Mouse (Mus musculus) forelimb bud, embryonic 11.5 days (tissue): ENCODE measurements around the gene Esp8.
A peak's percentile ranks its signal among the peaks of the same experiment; 100 is the strongest.
"Not testable (repeated sequence)": the region's sequence is repeated elsewhere in the genome, so short reads cannot be mapped to it uniquely, and the experiment has no call there.

ENCODE experiments used
- DNase-seq: peaks from one replicate; pipeline ENCODE4 v3.0.0-alpha.2; 2012; ENCODE audit warnings: low read depth, low spot score

Gene Esp8

GRCm38 (mm10) chr17:40519818-40520217, at the start of gene Esp8:
Gene Esp8, plus strand, starts transcription at chr17:40520022.
- no peak for DNase-seq

GRCm38 (mm10) chr17:40483566-40483965, 36.3 kb upstream of the Esp8 start:
- not testable (repeated sequence) for DNase-seq

DNA sequence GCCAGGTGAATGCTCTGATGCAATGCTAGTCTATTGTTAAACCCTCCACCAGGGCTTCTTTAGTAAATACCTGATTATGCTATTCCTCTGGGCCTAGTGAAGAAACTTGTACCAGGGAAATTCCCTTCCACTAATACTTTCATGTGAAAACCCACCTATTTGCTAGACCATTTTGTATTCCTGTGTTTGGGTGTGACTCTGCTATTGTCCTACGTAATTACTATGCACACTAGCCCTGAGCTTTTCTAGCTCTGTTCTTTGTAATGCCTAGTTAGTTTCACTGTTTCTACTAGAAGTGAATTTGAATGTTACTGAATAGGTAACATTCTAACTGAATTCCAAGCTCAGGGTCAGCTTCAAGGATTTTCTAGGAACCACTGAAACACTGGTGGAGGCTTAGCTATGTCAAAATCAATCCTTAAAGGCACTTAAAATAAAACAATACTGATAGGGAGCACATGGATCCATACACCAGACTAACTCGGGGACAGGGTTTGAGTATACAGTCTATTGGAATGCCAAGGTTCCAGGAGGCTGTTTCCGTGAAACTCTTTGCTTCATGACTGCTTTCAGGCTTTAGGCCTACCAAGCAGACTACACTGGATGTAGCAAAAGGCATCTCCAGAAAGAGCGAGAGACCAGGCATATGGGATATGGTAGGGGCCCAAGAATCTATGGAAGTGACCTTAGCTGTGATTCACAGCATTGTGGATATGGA, 24.2 kb upstream of the Esp8 start:
- DNase-seq = not testable (repeated sequence)

DNA sequence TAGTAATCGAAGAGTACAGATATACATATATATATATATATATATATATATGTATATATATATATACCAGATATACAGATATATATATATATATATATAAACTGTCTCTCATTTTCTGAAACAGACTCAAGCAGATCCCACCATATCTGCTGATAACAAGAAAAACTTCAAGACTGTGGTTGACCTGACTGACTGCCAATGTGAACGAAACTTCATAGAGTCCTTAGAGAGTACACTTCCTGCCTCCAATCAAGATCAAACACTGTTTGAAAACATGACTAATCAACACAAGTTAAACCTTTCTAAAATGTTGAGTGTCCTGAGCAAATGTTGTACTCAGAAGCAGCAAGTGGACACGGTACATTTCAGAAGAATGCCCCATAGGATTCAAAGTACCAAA, 10.0 kb downstream of the Esp8 start:
- no peak for DNase-seq

DNA sequence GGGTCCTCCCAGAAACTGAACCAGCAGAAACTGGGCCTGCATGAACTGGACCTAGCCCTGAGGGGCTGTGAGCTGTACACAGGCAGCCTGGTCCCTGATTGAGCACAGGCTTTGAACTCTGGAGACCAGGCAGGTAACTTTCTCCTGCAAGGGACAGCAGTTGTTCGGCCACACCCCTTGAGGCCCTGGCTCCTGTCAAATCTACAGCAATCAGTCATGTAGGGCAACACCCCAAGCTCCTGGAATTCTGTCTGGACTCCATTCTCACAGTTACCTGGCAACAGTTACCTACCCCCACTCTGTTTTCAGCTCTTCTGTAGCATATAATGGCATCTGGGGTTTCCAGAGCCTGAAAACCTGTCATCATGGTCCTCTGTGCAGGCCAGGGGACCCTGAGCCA, 11.3 kb downstream of the Esp8 start:
- DNase-seq = no peak

GRCm38 (mm10) chr17:40547005-40547404, 27.2 kb downstream of the Esp8 start:
- DNase-seq = not testable (repeated sequence)

DNA sequence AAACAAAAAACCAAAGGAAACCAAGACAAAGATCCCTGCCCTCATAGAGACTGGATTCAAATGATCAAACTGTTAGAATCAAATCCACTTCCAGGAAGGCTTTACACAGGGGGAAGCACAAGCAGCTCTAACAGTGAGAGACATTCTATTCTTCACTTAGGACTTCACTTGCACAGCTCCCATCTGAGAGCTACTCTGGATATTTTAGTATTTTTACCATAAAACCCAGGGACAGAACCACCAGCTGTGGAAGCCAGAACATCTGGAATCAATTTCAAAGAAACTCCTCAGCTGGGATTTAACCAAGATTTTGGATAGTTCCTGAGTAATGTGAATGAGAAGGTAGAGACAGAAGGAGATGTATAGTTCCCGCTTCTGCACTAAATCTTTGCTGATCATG, 33.6 kb downstream of the Esp8 start:
- DNase-seq = peak; percentile 18

GRCm38 (mm10) chr17:40561207-40561606, 41.4 kb downstream of the Esp8 start, which contains the start of gene Esp6:
Gene Esp6, plus strand, starts transcription at chr17:40561507.
- DNase-seq = no peak
